In the genomic region with DNA sequence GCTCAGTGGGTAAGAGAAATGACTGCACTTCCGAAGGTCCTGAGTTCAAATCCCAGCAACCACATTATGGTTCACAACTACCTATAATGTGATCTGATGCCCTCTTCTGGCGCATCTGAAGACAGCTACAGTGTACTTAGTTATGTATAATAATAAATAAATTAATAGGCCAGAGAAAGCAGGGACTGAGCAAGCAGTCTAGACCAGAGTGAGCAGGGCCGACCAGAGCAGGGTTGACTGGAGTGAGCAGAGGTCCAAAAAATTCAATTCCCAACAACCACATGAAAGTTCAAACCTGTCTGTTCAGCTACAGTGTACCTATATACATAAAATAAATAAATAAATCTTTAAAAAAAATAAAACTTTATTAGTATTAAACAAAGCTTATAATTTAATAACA, we compare ENCODE assay signal across 20 mouse cellular contexts. TPM values are rescaled to one million over a fixed set of nuclear protein-coding genes. Genes with fewer than 3 reads are reported as not detected.
DNase-seq lines count a peak whose midpoint lies in the region; ATAC-seq lines count a peak whose summit lies in the region.
"Had no signal": no experiment of that assay in that cellular context is flagged by ENCODE, and none has a peak within 500 bp of the region (broad histone marks: within the 10 kb centered on the region; RNA-seq: fewer than 3 reads in every experiment).

No protein-coding gene starts in this region.

- ATAC-seq in hindbrain, embryonic 11.5 days (ENCODE audit: low FRiP score), result peak; percentile 49
- ATAC-seq in hindbrain, embryonic 13.5 days (ENCODE audit: low FRiP score), result no peak
- ATAC-seq in midbrain, embryonic 11.5 days (ENCODE audit: low FRiP score), result peak; percentile 64
- no peak for ATAC-seq in midbrain, embryonic 15.5 days (replicated peaks)
- ATAC-seq: hindbrain, postnatal 0 days had no signal

- H3K4me1 ChIP-seq in hindbrain, embryonic 11.5 days (replicated peaks; ENCODE audit: control insufficient read depth, insufficient read depth, low read length), result no peaks in the 10 kb centered on the region
- no peaks in the 10 kb centered on the region for H3K4me1 ChIP-seq in hindbrain, embryonic 13.5 days (replicated peaks)
- H3K4me1 ChIP-seq in midbrain, embryonic 11.5 days (ENCODE audit: control insufficient read depth, insufficient read depth, low read length), result no peaks in the 10 kb centered on the region
- H3K4me1 ChIP-seq in midbrain, embryonic 15.5 days, result no peaks in the 10 kb centered on the region
- H3K4me1 ChIP-seq: embryonic facial prominence, embryonic 10.5 days; heart, embryonic 15.5 days had no signal

- no peak overlapping the region for H3K4me2 ChIP-seq in hindbrain, embryonic 11.5 days (replicated peaks; ENCODE audit: low read depth, low read length)
- H3K4me2 ChIP-seq in hindbrain, embryonic 13.5 days, result no peak overlapping the region
- H3K4me2 ChIP-seq in midbrain, embryonic 11.5 days, result no peak overlapping the region
- no peak overlapping the region for H3K4me2 ChIP-seq in midbrain, embryonic 15.5 days
- H3K4me2 ChIP-seq: heart, embryonic 11.5 days; heart, embryonic 15.5 days had no signal

- 85% methylated on average over 3 of the region's 3 CpGs for WGBS in hindbrain, embryonic 11.5 days
- 87% methylated on average over 3 of the region's 3 CpGs for WGBS in hindbrain, embryonic 13.5 days
- 82% methylated on average over 3 of the region's 3 CpGs for WGBS in midbrain, embryonic 11.5 days
- 84% methylated on average over 3 of the region's 3 CpGs for WGBS in midbrain, embryonic 15.5 days

- H3K9me3 ChIP-seq in hindbrain, embryonic 11.5 days (ENCODE audit: control insufficient read depth, low read length), result no peaks in the 10 kb centered on the region
- no peaks in the 10 kb centered on the region for H3K9me3 ChIP-seq in hindbrain, embryonic 13.5 days
- no peaks in the 10 kb centered on the region for H3K9me3 ChIP-seq in midbrain, embryonic 11.5 days (ENCODE audit: control insufficient read depth, low read length)
- H3K9me3 ChIP-seq in midbrain, embryonic 15.5 days, result no peaks in the 10 kb centered on the region
- H3K9me3 ChIP-seq: embryonic facial prominence, embryonic 10.5 days; heart, embryonic 15.5 days had no signal

- H3K9ac ChIP-seq in hindbrain, embryonic 11.5 days (ENCODE audit: low read depth, low read length), result no peak overlapping the region
- H3K9ac ChIP-seq in hindbrain, embryonic 13.5 days, result no peak overlapping the region
- no peak overlapping the region for H3K9ac ChIP-seq in midbrain, embryonic 11.5 days (ENCODE audit: low read length)
- no peak overlapping the region for H3K9ac ChIP-seq in midbrain, embryonic 15.5 days
- H3K9ac ChIP-seq: heart, embryonic 15.5 days had no signal

- no peaks in the 10 kb centered on the region for H3K27me3 ChIP-seq in hindbrain, embryonic 11.5 days (ENCODE audit: control insufficient read depth, insufficient read depth, low read length)
- H3K27me3 ChIP-seq in hindbrain, embryonic 13.5 days, result no peaks in the 10 kb centered on the region
- H3K27me3 ChIP-seq in midbrain, embryonic 11.5 days (ENCODE audit: control insufficient read depth, insufficient read depth, low read length), result no peaks in the 10 kb centered on the region
- H3K27me3 ChIP-seq in midbrain, embryonic 15.5 days (replicated peaks), result no peaks in the 10 kb centered on the region
- H3K27me3 ChIP-seq: heart, embryonic 15.5 days had no signal

- H3K4me3 ChIP-seq in hindbrain, embryonic 11.5 days (ENCODE audit: low read depth, low read length), result no peak overlapping the region
- H3K4me3 ChIP-seq in hindbrain, embryonic 13.5 days, result no peak overlapping the region
- H3K4me3 ChIP-seq in midbrain, embryonic 11.5 days (ENCODE audit: low read depth, low read length), result no peak overlapping the region
- H3K4me3 ChIP-seq in midbrain, embryonic 15.5 days, result no peak overlapping the region
- H3K4me3 ChIP-seq: embryonic facial prominence, embryonic 10.5 days; heart, adult 2 months; heart, embryonic 15.5 days had no signal

- no peaks in the 10 kb centered on the region for H3K36me3 ChIP-seq in hindbrain, embryonic 11.5 days (ENCODE audit: control insufficient read depth, insufficient read depth, low read length)
- no peaks in the 10 kb centered on the region for H3K36me3 ChIP-seq in hindbrain, embryonic 13.5 days
- H3K36me3 ChIP-seq in midbrain, embryonic 11.5 days (ENCODE audit: control insufficient read depth, insufficient read depth, low read length), result no peaks in the 10 kb centered on the region
- no peaks in the 10 kb centered on the region for H3K36me3 ChIP-seq in midbrain, embryonic 15.5 days (replicated peaks)
- H3K36me3 ChIP-seq: embryonic facial prominence, embryonic 10.5 days; heart, embryonic 15.5 days had no signal

- H3K27ac ChIP-seq in hindbrain, embryonic 11.5 days (ENCODE audit: low read depth, low read length), result no peak overlapping the region
- no peak overlapping the region for H3K27ac ChIP-seq in hindbrain, embryonic 13.5 days
- H3K27ac ChIP-seq in midbrain, embryonic 11.5 days (ENCODE audit: low read depth, low read length), result no peak overlapping the region
- H3K27ac ChIP-seq in midbrain, embryonic 15.5 days, result no peak overlapping the region
- H3K27ac ChIP-seq: embryonic facial prominence, embryonic 10.5 days; heart, adult 2 months; heart, embryonic 15.5 days; hindbrain, postnatal 0 days had no signal

- DNase-seq in hindbrain, embryonic 11.5 days (ENCODE audit: low spot score), result no peak
- DNase-seq in midbrain, embryonic 11.5 days (ENCODE audit: low spot score, missing footprints), result no peak
- DNase-seq in 416B (ENCODE audit: low read depth), result peak; percentile 43
- peak; percentile 21 for DNase-seq in A20 (ENCODE audit: low read depth, low spot score)
- DNase-seq in urinary bladder, postnatal 4 days (ENCODE audit: low spot score in 2 of 2), result no peak
- no peak for DNase-seq in right cerebral cortex, adult 18-20 months
- DNase-seq: adrenal gland, adult 8-10 months; cerebellum, adult 2 months; gastrocnemius, postnatal 14 days; heart, adult 2 months had no signal

RNA-seq across cellular contexts. Expression of gene Pdc, which starts 52.2 kb away (rescaled TPM):
- not detected in 2 replicates for polyA plus RNA-seq in hindbrain, embryonic 11.5 days (2014; fragmentation: Nextera tagmentation; extraction: Ambion mirVana)
- polyA plus RNA-seq in hindbrain, embryonic 13.5 days (2015; fragmentation: Nextera tagmentation; extraction: Ambion mirVana), result not detected in 2 replicates
- polyA plus RNA-seq in midbrain, embryonic 11.5 days (2014; fragmentation: Nextera tagmentation; extraction: Ambion mirVana), result not detected in 2 replicates
- polyA plus RNA-seq in midbrain, embryonic 15.5 days (2015; fragmentation: Nextera tagmentation; extraction: Ambion mirVana), result not detected in 2 replicates
- polyA plus RNA-seq: C2C12; cerebellum, adult 2 months; embryonic facial prominence, embryonic 10.5 days; embryonic facial prominence, embryonic 14.5 days; gonadal fat pad, adult 2 months; heart, adult 2 months; heart, embryonic 11.5 days; heart, embryonic 15.5 days; hindbrain, postnatal 0 days; intestine, embryonic 14.5 days had no signal

Comparison
In these comparisons a context has a peak if more than half of its experiments do, and no peak if none do; other contexts are left out.
1. ATAC-seq: peak in hindbrain, embryonic 11.5 days (single experiment) and midbrain, embryonic 11.5 days (single experiment); none in hindbrain, embryonic 13.5 days (single experiment) and midbrain, embryonic 15.5 days (single experiment).
2. DNase-seq: peak in 416B (single experiment) and A20 (single experiment); none in hindbrain, embryonic 11.5 days (single experiment), midbrain, embryonic 11.5 days (single experiment), urinary bladder, postnatal 4 days (0 of 2) and right cerebral cortex, adult 18-20 months (single experiment).